Mouse (Mus musculus): ENCODE measurements around the gene Vps8.

The Vps8 gene

DNA sequence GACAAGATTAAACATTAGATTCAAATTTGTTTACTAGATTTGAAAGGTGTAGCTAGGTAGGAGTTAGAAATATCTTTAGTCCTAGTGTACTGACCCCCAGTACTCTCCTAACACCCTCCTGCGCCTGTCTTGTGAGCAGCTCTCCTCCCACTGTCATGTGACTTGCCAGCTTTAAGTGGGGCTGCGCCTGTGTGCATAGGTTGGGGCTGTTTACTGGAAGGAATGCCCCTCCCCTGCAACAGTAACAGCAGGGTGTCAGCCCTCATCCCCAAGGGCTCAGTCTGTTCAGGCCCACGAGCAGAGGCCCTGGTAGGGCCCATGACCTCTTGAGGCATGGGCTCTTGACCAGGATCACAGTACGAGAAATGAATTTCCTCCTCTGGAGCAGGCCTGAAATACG is 62.8 kb downstream of the Vps8 start:
- DNase-seq: no peak

DNA sequence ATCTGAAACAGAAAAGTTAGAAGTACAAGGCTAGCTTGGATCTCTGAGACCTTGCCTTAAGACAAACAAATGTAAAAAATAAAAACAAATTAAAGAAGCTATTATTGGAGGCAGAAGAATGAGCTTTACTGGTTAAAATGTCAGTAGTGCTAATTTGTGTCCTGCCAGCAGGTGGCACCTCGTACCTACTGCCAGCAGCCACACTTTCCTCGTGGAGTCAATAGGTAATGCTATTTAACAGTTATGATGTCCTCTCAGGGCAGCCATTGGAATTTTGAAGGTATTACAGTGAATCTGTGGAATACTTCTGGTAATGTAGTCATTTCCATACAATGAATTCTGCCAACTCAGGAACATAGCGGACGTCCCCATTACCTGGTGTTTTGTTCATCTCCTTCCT is 65.5 kb downstream of the Vps8 start:
- peak; percentile 26 to 36 for DNase-seq

DNA sequence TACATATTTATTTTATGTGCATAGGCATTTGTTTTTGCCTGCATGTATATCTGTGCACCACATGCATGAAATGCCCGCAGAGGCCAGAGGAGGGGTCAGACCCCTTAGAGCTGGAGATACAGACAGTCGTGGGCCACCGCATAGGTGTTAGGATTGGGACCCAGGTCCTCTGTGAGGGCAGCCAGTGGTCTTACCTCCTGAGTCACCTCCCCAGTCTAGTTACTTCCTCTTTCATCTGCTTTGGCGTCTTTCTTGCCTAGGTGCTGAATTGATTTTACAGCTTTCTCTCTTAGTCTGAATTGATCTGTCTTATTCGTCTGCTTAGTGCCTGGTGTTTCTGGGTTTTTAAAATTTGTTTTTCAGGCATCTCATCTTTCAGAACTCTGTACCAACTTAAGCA is 69.4 kb downstream of the Vps8 start:
- no peak for DNase-seq

DNA sequence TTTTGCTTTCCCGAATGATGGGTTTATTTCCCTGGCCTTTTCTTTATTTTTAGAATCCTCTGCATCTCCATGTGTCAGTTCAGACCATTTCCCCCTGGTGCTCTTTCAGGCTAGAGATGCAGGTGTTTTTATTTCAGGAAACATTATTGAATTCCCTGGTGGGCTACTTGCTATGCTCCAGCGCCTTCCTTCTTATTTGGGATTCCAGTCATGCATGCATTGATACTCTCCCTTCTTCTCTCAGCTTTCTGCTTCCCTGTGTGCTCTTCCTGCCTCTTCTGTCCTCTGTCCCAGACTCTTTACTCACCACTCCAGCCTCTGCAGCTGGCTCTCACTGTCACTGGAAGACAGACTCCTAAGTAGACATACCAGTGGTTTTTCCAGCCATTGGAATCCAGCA is 70.0 kb downstream of the Vps8 start:
- DNase-seq: no peak

DNA sequence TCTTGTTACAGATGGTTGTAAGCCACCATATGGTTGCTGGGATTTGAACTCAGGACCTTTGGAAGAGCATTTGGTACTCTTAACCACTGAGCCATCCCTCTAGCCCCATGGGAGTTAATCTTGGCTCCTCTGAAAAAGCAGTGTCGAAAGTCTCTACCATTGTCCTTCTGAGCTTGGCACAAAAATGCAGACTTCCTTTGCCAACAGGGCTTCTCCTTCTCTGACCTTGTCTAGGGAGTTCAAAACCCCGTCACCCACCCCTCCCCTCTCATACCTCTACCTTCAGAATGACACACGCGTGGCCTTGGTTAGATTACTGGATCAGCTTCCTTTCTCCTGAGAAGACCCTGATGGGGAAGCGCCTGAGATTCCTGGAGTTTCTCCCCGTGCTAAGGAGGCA is 71.8 kb downstream of the Vps8 start:
- no peak for DNase-seq

DNA sequence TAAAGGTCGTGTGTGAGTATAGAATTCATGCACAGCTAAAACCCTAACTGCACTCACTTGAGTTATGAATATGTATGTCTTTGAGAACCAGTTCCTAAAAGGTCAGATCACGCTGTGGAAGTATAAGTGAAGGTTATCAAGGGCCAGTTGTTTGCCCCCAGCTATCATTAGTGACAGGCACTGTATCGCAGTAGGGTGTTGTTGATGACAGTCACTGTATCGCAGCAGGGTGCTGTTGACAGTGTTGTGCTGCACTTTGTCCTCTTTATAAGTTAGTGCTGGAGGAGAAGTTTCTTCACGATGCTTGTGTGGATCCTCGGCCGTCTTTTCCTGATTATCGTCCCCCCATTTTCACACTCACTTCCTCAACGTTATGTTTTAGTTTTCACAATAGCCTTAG is 73.9 kb downstream of the Vps8 start:
- no peak for DNase-seq

DNA sequence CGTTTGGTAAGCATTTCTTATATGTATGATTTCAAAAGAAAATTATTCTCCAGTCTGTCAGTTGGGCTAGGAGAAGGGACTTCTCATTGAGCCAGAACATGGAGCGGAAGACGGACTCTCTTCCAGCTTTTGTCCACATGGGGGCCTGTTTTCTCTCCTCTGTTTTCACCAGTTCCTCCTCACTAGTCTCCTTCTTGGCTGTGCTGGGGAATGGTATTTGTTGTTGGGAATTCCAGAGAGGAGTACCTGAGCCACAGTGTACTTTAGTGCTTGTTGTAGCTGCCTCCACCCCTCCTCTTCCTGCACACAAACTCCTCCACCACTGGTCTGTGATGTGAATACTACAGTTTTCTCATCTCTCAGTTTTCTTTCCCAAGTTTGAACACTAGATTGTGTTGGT is 74.7 kb downstream of the Vps8 start:
- no peak for DNase-seq

DNA sequence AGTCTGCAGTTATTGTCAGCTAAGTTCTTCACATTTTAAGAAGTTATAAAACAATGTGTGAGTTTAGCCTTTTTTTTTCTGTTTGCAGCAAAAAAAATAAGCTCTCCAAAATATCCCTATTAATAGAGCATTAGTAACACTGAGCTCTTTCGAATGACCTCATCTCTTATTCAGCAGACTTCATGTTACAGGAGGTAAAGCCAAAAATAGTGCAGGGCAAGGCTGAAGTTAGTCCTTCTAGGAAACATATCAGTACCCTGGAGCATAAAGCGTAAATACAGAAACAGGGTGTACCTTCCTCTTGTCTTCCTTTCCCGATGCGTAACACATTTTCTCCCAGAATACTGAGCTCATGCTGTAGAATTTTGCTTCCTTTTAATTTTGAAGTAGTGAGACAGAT is 76.1 kb downstream of the Vps8 start:
- no peak for DNase-seq

DNA sequence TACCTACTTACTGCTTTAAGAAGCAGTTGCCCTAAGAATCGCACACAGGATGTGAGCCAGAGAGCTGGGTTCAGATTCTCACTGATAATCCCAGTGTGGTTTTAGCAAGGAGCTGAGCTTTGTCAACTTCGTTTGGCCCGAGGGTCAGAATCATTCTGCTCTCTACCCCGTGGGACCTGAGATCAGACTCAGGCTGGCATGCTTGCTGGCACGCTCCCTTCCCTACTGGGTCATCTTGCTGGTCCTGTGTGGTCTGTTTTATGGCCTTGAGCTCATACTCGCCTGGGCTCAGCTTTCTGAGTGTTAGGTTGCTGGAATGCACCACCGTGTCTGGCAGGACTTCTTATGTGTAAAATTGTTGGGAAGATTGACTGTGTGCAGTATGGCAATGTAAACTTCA is 76.7 kb downstream of the Vps8 start:
- DNase-seq: no peak

DNA sequence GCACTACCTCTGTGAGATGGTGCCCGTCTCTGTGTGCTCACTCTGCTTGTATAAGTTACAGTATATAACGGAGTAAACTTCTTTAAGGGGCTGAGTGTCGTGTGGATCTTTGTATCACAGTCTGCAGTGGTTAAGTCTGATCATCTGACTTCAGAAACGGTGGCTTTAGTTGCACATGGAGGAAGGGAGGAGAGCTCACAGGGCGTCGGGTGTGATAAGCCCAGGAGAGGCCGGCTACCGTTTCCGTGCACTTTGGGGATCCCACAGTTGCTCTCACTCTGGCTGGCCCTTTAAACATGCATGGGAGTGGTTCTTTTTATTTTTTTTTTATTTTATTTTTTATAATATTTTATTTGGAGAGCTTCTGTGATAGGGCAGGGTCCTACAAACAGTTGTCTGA is 95.9 kb downstream of the Vps8 start:
- no peak for DNase-seq

DNA sequence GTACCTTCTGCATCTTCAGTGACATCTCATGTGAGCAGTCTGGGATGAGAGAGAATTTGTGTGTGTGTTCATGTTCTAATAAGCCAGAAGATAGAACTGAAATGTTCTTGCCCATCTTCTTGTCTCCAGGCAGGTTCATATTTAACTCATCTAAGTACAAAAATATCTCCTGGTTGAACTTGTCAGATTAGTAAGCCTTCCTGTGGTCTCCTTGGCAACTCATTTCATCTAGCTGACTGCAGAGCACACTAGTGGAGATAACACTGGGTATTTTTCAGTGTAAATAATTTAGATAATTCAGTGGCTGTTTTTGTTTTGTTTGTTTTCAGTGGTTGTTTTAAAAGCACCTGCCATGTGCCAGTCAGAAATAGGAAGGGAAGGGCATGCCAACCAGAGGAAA is 96.9 kb downstream of the Vps8 start:
- no peak for DNase-seq

DNA sequence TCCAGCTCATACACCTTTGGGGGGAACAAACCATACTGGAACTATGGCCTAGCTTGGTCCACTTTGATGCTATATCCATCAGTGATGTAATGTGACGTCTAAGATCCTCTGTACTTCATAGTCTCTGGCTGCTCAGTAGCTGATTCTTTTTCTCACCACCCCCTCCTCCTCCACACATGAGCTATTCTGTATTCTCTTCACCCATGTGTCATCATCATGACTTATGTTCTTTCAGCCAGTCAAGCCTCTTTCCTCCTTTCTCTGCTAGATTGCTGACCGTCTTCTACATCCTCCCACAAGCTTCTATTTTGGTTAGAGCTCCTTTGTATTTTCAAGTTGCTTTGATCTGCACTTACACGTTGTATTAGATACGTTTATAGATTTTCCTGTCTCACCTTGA is 100.8 kb downstream of the Vps8 start:
- DNase-seq: no peak

DNA sequence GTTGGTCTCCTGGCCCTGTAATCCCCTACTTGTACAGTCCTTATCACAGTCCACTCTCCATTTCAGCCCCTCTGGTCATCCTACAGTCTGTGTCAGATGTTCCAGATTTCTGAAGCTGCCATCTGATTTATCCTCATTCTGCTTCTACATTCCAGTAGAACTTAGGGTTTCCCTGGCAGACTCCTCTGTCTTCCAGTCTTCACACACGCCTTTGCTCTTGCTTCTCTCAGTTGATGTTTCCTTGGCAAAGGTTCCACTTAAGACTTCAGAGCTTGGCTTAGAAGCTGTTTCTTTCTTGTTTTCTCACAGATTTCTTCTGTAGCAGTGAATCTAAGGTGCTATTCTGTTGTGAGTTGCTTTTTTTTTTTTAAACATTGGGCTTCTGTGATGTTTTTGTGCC is 102.5 kb downstream of the Vps8 start:
- DNase-seq: no peak

DNA sequence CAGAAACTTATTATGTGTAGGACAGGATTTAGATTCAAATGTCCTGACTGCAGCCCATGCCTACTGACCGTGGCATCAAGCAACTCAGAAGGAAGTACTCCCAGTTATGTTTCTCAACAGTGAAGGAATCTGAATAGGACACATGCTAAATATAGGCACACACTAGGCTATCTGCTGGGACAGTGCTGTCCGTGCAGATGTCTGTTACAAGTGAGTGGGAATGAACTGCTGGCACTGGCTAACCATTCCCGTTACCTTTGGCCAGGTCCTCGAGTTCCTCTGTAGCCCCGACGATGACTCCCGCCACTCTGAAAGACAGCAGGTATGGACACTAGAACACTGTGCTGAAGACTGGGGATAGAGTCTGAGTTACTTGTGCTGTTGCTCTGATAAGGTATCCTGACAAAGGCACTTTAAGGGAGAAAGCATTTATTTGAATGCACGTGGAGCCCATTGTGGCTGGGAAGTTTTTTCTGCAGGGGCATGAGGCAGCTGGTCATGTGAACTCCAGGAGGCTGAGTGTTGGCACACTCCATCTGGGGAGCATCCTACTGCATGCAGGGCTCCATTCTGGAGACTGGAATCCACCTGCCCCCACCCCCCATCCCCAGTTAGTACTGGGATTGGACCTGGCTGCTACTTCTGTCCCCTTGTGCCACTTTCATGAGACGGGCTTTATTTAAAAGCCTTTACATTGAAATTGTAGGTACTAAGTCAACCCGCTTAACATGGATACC is 104.5 kb downstream of the Vps8 start:
- DNase-seq: no peak

DNA sequence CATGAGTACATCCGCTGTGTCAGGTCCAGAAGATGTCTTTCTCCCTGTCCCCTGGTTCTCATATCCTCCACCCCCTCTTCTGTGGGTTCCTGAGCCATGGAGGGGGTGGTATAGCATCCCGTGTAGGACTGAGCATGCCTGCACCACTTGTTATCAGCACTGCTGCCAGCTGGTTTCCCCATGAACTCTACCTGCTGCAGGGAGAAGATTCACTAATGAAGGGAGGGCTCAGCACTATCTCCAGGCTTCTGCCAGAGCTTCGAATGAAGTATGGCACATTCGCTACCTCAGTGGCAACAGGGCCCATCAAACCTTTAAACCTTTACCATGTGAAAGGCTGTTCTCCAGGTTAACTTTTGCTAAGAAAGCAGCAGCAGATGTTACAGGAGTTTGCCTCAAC is 110.6 kb downstream of the Vps8 start:
- DNase-seq: no peak

DNA sequence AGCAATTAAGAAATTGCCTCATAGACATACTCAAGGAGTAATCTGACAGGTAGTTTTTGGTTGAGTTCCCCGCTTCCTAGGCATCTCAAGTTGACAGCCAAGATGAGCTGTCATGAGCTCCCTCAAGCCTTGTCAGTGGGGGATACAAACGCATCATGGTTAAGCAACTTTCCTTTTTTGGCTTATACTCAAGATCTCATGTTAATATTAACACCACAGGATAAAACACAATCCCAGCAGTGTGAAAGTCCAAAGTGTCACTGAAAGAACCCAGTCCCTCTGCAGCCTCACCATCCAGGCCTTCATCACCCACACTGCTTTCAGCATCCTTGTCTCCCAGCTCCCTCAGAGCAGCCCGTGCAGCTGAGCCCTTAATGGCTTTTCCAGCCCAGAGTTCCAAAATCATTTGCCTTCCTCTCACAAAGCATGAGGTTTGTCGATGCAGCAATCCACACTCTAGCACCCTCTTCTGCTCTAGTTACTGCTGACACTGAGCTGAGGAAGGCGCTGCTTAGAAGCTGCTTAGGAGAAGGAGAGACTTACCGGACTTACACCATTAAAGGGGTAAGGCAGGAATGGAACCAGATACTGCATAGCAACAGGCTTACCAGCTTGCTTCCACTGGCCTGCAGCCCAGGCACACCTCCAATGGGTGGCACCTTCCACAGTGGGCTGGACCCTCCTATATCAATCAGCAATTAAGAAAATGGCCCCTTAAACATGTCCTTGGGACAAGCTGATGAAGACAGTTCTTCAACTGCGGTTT is 113.5 kb downstream of the Vps8 start:
- DNase-seq: no peak

DNA sequence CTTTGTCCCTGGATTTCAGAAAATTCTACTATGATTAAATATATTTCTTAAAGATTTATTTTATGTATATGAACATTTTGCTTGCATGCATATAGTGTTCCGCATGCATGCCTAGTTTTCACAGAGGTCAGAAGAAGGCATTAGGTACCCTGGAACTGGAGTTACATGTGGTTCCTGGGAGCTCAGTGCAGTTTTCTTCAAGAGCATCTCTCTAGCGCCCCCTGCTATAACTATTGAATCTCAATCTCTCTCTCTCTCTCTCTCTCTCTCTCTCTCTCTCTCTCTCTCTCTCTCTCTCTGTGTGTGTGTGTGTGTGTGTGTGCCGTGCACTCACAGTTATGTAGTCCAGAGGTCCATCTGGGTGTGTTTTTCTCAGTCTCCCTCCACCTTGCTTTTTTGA is 114.4 kb downstream of the Vps8 start:
- no peak for DNase-seq

DNA sequence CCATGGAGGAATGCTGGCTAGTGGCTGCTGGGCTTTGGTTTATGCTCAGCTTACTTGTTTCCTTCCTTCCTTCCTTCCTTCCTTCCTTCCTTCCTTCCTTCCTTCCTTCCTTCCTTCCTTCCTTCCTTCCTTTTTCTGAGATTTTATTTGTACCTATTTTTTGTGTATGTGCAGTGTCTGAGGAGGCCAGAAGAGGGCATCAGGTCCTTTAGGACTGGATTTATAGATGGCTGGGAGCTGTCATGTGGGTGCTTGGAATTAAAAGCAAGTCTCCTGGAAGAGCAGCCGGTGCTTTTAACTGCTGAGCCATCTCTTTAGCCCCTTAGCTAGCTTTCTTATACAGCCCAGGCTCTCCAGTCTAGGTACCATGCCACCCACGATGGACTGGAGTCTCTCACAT is 116.0 kb downstream of the Vps8 start:
- no peak for DNase-seq

DNA sequence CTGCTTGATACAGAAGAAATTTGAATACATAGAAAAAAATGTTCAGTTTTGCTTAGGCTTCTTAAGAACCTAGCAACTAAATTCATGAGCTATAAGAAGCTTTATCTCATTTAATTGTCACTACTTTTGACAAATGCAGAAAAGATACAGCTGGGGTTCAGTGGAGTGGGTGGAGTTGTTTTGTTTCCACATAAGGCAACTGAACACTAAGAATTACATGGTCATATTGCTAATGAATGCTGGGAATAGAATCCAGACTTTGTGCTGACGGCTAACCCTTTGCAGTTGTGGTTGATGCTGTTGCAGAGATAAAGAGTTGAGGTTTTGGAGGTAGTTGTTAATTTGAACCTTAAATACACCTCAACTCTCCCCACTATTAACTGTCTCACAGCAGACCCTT is 119.6 kb downstream of the Vps8 start:
- no peak for DNase-seq

DNA sequence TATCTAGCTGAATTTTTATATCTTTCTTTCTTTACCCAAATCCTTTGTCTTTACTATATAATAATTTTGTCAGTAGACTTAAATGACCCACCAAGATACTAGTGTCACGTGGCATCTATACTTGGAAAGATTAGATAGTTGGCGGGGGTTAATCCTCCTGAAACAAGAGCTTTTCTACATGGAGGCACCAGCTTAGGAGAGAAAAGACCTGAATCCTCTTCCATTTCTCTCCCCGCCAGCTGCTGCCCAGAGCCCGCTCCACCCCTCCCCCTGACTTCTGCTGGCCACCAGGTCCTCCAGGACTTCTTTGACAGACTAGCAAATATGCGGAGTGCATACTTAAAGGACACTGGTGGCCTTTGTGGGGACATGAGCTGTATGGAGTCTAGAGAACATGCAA is 124.5 kb downstream of the Vps8 start:
- no peak for DNase-seq

DNA sequence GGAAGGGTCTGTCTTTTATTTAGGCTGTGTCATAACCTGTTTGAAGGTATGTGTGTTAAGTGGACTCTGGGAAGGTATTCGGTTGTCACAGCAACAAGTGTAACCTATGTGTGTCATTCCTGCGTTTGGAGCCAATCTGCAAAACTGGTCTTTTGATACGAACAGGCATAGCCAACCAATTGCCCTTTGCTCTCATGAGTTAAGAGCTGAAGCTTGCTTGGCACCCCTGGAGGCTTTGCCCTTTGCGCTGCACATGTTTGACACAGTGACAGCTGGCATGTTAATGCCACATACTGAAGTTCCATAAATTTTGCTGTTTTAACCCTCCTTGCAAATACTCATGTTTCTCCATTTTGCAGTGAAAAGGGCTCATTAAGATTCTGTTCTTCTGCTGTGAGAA is 126.8 kb downstream of the Vps8 start:
- DNase-seq: no peak

DNA sequence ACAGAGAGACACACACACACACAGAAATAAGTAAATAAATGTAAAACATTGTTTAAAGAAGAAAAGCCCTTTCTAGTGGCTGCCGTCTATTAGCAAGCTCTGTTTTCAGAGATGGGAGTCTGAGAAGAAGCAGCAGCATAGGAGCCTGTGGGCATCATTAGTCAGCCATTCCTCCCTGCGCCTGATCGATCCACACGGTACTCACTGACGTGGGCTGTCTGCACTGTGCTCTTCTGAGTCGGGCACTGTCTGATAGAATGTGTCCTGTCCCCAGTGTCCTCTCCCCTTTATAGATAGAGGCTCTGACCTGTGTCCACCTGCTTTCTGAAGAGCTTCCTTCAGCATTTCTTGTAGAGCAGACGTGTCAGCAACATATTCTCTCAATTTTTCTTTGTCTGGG is 127.5 kb downstream of the Vps8 start:
- no peak for DNase-seq

DNA sequence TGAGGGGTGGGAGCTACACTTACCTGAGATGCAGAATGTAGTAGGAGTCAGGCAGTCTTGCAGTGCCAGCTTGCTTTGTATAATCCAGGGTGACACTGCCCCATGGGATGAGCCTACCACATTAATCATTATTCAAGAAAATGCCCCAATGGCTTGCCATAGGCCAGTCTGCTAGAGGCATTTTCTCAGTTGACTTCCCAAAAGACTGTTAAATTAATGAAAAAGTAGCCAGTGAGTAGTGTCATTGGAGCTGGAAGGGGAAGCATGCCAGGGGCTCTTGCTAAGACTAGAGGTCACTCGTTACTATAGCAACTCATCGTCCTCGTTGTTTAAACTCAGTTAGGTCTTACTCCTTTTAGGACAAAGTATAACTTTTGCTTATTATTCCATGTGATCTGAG is 130.6 kb downstream of the Vps8 start:
- DNase-seq: no peak

DNA sequence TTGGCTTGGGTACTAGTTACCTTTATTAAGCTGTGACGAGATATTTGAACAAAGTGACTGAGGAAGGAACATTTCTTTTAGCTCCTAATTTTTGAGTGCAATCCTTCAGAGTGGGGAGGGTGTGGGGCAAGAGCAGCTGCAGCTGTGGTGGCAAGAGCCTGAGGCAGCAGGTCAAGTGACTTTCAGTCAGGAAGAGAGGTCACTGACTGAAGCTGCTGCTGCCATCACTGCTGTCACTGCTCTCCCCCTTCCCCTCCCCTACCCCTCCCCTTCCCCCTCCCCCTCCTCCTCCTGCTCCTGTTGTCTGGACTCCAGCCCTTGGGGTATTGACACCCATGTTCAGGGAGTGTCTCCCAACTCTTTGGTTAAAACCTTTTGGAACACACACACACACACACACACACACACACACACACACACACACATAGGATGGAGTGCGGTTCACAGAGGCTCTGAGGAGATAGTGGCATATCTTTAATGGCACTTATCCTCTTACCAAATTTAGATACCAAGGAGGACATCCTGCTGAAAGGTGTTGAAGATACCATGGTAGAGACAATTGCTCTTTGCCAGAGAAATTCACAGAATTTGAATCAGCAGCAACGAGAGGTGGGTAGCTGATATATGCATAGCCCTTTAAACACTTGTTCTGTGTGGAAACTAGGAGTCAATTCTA is 139.8 kb downstream of the Vps8 start:
- no peak for DNase-seq

Data from thymus, postnatal 36 days (tissue).